Mouse (Mus musculus) forebrain, postnatal 0 days (tissue): ENCODE results near the gene Flt1. TPM values are rescaled to one million over a fixed set of nuclear protein-coding genes. Genes with fewer than 3 reads are reported as not detected.
"Not testable (repeated sequence)": the region's sequence is repeated elsewhere in the genome, so short reads cannot be mapped to it uniquely, and the experiment has no call there.

ENCODE experiments used
- ATAC-seq: fragments of 200-750 bp; cut with Nextera tagmentation; 2 replicates; pipeline ENCODE4 v1.8.0; 2017; ENCODE audit warnings: mild to moderate bottlenecking, moderate library complexity
- DNase-seq: peaks from one replicate; pipeline ENCODE4 v3.0.0-alpha.2; 2015
- H3K27ac ChIP-seq: fragments of 300-500 bp; sonication (generic); 2 replicates; pipeline ENCODE4 v1.5.1; 2014; ENCODE audit warnings: low read depth, mild to moderate bottlenecking, antibody characterized with exemption, low read length, moderate library complexity, mixed read lengths
- H3K27me3 ChIP-seq: fragments of 300-500 bp; sonication (generic); 2 replicates; pipeline ENCODE4 v1.6.1; 2014; ENCODE audit warnings: mild to moderate bottlenecking, low read length, mixed read lengths; ENCODE audit not compliant: insufficient read depth
- H3K36me3 ChIP-seq: fragments of 300-500 bp; sonication (generic); 2 replicates; pipeline ENCODE4 v1.6.1; 2014; ENCODE audit warnings: mild to moderate bottlenecking, moderate library complexity; ENCODE audit not compliant: insufficient read depth
- H3K4me1 ChIP-seq: fragments of 300-500 bp; sonication (generic); 2 replicates; pipeline ENCODE4 v1.6.1; 2014; ENCODE audit warnings: antibody characterized with exemption; ENCODE audit not compliant: insufficient read depth
- H3K4me2 ChIP-seq: fragments of 300-500 bp; sonication (generic); 2 replicates; pipeline ENCODE4 v1.6.1; 2014; ENCODE audit warnings: low read depth, mild to moderate bottlenecking, moderate library complexity
- H3K4me3 ChIP-seq: fragments of 300-500 bp; sonication (generic); 2 replicates; pipeline ENCODE4 v1.5.1; 2014; ENCODE audit warnings: low read depth, low read length, mixed read lengths
- H3K9ac ChIP-seq: fragments of 300-500 bp; sonication (generic); 2 replicates; pipeline ENCODE4 v1.6.1; 2014; ENCODE audit warnings: mild to moderate bottlenecking
- H3K9me3 ChIP-seq: fragments of 300-500 bp; sonication (generic); 2 replicates; pipeline ENCODE4 v1.6.1; 2016; ENCODE audit warnings: low read length
- CTCF ChIP-seq: sonication (generic); IDR thresholded peaks from 2 replicates; pipeline ENCODE4 v1.5.1; 2016; ENCODE audit warnings: antibody characterized with exemption, control low read depth, low read depth
- WGBS: fragments of 180-500 bp; shearing (Covaris S2); extraction: QIAGEN DNeasy Blood & Tissue Kit; methylation state at CpG from one replicate; pipeline ENCODE4 v1.1.7; 2014; 5-methylcytosine and 5-hydroxymethylcytosine counted together
- polyA plus RNA-seq: library from polyadenylated mRNA; unstranded; fragments of >200 nt; fragmentation: Nextera tagmentation; extraction: Ambion mirVana; gene quantifications from 2 replicates; pipeline ENCODE4 v1.2.1, GENCODE M21; 2015
- total RNA-seq: library from RNA; depleted of rRNA; stranded (reverse); fragments of >200 nt; gene quantifications from 2 replicates; pipeline ENCODE4 v1.2.3, GENCODE M21; 2014

Flt1 gene
- total and polyA plus RNA-seq, 2 experiments from 2014 or later, result 10.1 to 11.6 TPM

GRCm38 (mm10) chr5:147564140-147564590, 161.6 kb downstream of the Flt1 start:
- WGBS, result 25% methylated on average over 16 of the region's 16 CpGs
- Histone ChIP-seq H3K4me1 (no peaks in the 10 kb centered on the region), H3K27ac (no peak overlapping the region), H3K9me3 (no peaks in the 10 kb centered on the region), H3K36me3 (no peaks in the 10 kb centered on the region), H3K9ac (no peak overlapping the region), H3K4me3 (no peak overlapping the region), H3K27me3 (no peaks in the 10 kb centered on the region), H3K4me2 (peak overlapping the region; percentile 5; the same call in 1 of the 2 replicates)
- DNase-seq, result no peak
- no peak for ATAC-seq
- TF ChIP-seq CTCF, result no peak

GRCm38 (mm10) chr5:147563511-147564139, 162.2 kb downstream of the Flt1 start:
- Histone ChIP-seq H3K4me1 (no peaks in the 10 kb centered on the region), H3K4me2 (no peak overlapping the region; the same call in 1 of the 2 replicates), H3K36me3 (no peaks in the 10 kb centered on the region), H3K27me3 (no peaks in the 10 kb centered on the region), H3K9me3 (no peaks in the 10 kb centered on the region), H3K4me3 (no peak overlapping the region), H3K27ac (no peak overlapping the region), H3K9ac (no peak overlapping the region)
- ATAC-seq (no peak), DNase-seq (no peak)
- 38% methylated on average over 18 of the region's 18 CpGs for WGBS
- no peak for TF ChIP-seq CTCF

DNA sequence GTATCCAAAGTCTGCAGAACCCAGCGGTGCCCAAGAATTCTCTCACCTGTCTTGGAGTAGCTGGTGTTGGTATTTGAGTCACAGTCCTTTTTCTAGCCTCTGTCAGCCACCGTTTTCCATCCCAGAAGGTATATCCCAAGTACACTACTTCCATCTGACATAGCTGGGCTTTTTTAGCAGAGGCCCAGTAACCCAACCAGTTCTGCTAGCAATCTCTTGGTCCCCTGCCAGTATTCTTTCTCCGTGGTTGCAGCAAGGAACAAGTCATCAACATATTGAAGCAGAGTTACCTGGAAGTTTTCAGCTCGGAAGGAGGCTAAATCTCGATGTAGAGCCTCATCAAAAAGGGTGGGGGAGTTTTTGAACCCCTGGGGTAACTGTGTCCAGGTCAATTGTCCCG, 168.2 kb downstream of the Flt1 start:
- H3K9me3 ChIP-seq, H3K27me3 ChIP-seq, H3K4me1 ChIP-seq, H3K9ac ChIP-seq, H3K27ac ChIP-seq, DNase-seq, H3K4me2 ChIP-seq, H3K36me3 ChIP-seq, H3K4me3 ChIP-seq, ATAC-seq: not testable (repeated sequence)
- 64% methylated on average over 5 of the region's 6 CpGs for WGBS

GRCm38 (mm10) chr5:147551879-147552627, 173.8 kb downstream of the Flt1 start:
- Histone ChIP-seq H3K36me3 (peaks cover 27% of the 10 kb centered on the region), H3K4me3 (no peak overlapping the region), H3K4me2 (no peak overlapping the region), H3K4me1 (no peaks in the 10 kb centered on the region), H3K27ac (no peak overlapping the region), H3K9ac (no peak overlapping the region), H3K27me3 (no peaks in the 10 kb centered on the region), H3K9me3 (no peaks in the 10 kb centered on the region)
- WGBS, result 84% methylated on average over 13 of the region's 13 CpGs
- ATAC-seq, result no peak
- TF ChIP-seq CTCF, result 0 out of 2 replicates have a peak, but pooled peaks have one; percentile 21
- no peak for DNase-seq

- Histone ChIP-seq H3K36me3 (peaks cover 36% of the 10 kb centered on the region), H3K4me1 (no peaks in the 10 kb centered on the region), H3K9me3 (no peaks in the 10 kb centered on the region), H3K27ac (no peak overlapping the region), H3K27me3 (no peaks in the 10 kb centered on the region), H3K4me2 (no peak overlapping the region), H3K4me3 (no peak overlapping the region), H3K9ac (no peak overlapping the region)
- 85% methylated on average over 12 of the region's 12 CpGs for WGBS
- ATAC-seq (no peak), DNase-seq (no peak)
- no peak for TF ChIP-seq CTCF
Observed at GRCm38 (mm10) chr5:147549016-147549755, 176.6 kb downstream of the Flt1 start.

- H3K9me3 ChIP-seq, result no peaks in the 10 kb centered on the region
- H3K36me3 ChIP-seq, result peaks cover 51% of the 10 kb centered on the region
- no peak overlapping the region for H3K4me3 ChIP-seq
- H3K27ac ChIP-seq, result no peak overlapping the region
- WGBS, result 70% methylated on average over 11 of the region's 11 CpGs
- no peaks in the 10 kb centered on the region for H3K4me1 ChIP-seq
- ATAC-seq (no peak), DNase-seq (no peak)
- H3K27me3 ChIP-seq, result no peaks in the 10 kb centered on the region
- TF ChIP-seq CTCF, result peak; percentile 66
- H3K9ac ChIP-seq, result no peak overlapping the region
- no peak overlapping the region for H3K4me2 ChIP-seq
Observed at GRCm38 (mm10) chr5:147545731-147546241, 180.0 kb downstream of the Flt1 start.

- H3K4me3 ChIP-seq, result no peak overlapping the region
- no peaks in the 10 kb centered on the region for H3K4me1 ChIP-seq
- H3K27me3 ChIP-seq, result no peaks in the 10 kb centered on the region
- no peaks in the 10 kb centered on the region for H3K9me3 ChIP-seq
- ATAC-seq (no peak), DNase-seq (no peak)
- H3K9ac ChIP-seq, result no peak overlapping the region
- H3K36me3 ChIP-seq, result peaks cover 40% of the 10 kb centered on the region
- TF ChIP-seq CTCF, result no peak
- H3K27ac ChIP-seq, result no peak overlapping the region
- WGBS, result 93% methylated on average over 6 of the region's 6 CpGs
- H3K4me2 ChIP-seq, result no peak overlapping the region
Observed at GRCm38 (mm10) chr5:147542291-147542690, 183.5 kb downstream of the Flt1 start.
